Mouse (Mus musculus) layer of hippocampus, postnatal 36 days (tissue): ENCODE results near the gene Lin9. TPM values are rescaled to one million over a fixed set of nuclear protein-coding genes. Genes with fewer than 3 reads are reported as not detected.
"Not testable (repeated sequence)": the region's sequence is repeated elsewhere in the genome, so short reads cannot be mapped to it uniquely, and the experiment has no call there.

Experiments used
- DNase-seq, 2 experiments: peaks; one replicate each; pipeline ENCODE4 v3.0.0; 2022
- total RNA-seq, 2 experiments: library from RNA; stranded (reverse); gene quantifications; 2 replicates each; pipeline ENCODE4 v1.2.3; 2021

Gene Lin9
- total RNA-seq, result 1 to 10 TPM; 4.8 to 4.9 TPM

GRCm38 (mm10) chr1:180641137-180641517, at the start of gene Lin9:
TSS of gene Lin9 (plus strand) at chr1:180641150.
- DNase-seq, result peak; percentile 91 to 92

GRCm38 (mm10) chr1:180600578-180600977, 40.4 kb upstream of the Lin9 start:
- no peak for DNase-seq

DNA sequence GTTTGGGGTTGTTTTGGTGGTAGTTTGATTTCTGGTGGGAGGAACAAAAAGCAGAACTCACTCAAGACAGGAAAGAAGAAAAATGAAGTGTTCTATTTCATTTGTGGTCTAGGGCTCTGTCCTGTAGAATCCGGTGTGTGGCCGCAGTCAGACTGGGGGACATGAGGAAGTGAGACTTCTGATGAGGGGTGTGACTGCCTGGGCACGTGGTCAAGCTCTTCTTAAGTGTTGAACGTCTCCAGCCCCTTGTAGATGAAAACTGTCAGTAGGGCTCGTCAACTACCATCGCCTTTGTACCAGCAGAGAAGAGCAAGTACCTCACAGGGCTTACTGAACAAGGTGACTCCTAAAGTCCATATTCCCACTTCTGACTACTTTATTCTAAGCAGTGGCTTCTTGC, 39.1 kb upstream of the Lin9 start:
- no peak for DNase-seq

- peak; percentile 59 to 61 for DNase-seq
Measured at GRCm38 (mm10) chr1:180604579-180604978, 36.4 kb upstream of the Lin9 start.

DNA sequence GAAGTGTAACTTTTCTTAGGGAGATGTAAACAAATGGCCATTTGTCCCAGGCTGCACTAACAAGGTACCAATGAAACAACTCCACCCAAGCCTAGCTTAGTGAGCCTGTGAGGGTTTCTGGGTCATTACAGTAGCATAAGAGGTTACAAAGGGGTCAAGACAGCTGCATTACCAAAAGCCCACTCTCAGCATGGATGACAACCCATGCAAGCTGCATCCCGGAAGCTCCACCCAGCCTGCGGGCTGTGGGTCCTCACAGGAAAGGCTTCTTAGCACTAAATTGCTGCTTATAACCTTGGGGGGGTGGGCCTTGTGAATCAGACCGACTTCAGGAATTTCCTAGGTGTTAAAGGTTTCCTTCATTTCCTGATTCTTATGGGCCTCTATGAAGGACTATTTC, 34.8 kb upstream of the Lin9 start:
- no peak for DNase-seq

- no peak for DNase-seq
Measured at GRCm38 (mm10) chr1:180606796-180607577, 34.0 kb upstream of the Lin9 start.

- DNase-seq, result no peak
Measured at GRCm38 (mm10) chr1:180607578-180607879, 33.4 kb upstream of the Lin9 start.

DNA sequence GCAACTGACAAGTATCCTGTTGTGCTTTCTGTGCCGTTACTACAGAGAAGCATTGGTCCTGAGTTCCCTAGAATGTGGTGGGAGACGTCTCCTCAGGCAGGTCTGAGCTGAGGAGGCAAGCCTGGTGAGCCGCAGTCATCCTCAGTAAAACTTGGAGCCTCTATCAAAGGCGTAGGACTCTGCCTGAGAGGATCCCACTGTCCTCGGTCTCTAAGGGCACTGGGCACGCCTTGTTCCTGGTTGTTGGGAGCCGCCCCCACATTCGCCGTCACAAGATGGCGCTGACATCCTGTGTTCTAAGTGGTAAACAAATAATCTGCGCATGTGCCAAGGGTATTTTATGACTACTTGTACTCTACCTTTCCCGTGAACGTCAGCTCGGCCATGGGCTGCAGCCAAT, 29.1 kb upstream of the Lin9 start:
- DNase-seq, result not testable (repeated sequence)

DNA sequence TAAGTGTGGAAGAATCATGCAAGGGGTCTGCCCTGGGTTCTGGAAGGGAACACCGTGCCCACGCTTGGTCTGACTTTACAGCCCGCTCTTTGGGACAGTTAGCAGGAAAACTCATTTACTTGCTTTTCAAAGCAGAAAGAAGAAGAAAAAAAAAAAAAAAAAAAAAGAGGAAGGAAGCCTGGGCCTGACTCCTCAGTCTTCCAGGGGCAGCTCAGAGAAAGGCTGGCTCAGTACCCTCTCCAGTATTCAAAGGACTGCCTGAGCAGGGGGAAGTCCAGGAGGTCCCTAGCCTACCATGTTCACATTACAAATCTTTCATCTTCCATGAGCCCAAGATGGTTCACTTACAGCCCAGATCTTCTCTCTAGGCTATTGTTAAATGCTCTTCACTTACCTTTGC, 24.2 kb upstream of the Lin9 start:
- DNase-seq, result no peak

GRCm38 (mm10) chr1:180622389-180622788, 18.6 kb upstream of the Lin9 start:
- no peak for DNase-seq

DNA sequence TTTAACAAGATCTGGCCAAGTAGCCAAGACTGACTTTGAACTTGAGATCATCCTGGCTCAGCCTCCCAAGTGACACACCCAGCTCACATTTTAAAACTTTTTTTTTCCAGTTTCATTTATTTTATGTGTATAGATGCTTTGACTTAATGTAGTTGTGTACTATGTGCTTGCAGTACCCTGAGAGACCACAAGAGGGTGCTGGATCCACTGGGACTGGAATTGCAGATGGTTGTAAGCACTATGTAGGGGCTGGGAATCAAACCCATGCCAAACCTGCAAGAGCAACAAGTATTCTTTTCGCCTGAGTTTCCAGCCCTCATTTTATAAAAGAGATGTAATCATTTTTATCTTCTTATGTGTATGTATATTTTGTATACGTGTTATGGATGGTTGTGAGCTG, 17.0 kb upstream of the Lin9 start:
- DNase-seq, result no peak

DNA sequence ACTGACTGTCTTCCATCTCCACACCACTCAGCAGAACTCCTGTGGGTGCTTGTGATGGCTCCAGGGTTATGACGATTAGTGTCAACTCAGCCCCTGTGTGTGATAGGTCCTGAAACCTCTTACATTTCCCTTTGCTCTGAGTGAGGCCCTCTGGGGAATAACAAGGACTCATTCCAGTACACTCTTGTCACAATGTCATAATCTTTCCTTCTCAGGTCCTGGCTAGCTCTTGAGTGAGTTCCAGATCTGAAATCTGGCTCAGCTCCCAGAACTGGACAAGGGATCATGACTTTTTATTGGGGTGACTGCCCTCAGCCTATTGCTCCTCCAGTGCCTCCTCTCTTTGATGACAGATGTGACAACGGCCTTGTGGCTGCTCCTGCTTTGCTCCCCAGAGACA, 14.8 kb upstream of the Lin9 start:
- no peak for DNase-seq

DNA sequence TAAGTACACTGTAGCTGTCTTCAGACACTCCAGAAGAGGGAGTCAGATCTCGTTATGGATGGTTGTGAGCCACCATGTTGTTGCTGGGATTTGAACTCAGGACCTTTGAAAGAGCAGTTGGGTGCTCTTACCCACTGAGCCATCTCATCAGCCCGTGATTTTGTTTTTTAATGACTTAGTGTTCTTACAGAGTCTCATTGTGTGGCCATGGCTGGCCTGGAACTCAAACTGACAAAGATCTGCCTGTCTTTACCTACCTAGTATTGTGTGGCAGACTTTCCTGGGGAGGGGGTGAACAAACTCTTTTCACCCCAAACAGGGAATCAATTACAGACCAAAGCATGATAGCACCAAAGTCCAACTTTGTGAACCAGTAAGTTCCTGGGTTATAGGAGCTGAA, 3.2 kb upstream of the Lin9 start:
- DNase-seq, result not testable (repeated sequence)

DNA sequence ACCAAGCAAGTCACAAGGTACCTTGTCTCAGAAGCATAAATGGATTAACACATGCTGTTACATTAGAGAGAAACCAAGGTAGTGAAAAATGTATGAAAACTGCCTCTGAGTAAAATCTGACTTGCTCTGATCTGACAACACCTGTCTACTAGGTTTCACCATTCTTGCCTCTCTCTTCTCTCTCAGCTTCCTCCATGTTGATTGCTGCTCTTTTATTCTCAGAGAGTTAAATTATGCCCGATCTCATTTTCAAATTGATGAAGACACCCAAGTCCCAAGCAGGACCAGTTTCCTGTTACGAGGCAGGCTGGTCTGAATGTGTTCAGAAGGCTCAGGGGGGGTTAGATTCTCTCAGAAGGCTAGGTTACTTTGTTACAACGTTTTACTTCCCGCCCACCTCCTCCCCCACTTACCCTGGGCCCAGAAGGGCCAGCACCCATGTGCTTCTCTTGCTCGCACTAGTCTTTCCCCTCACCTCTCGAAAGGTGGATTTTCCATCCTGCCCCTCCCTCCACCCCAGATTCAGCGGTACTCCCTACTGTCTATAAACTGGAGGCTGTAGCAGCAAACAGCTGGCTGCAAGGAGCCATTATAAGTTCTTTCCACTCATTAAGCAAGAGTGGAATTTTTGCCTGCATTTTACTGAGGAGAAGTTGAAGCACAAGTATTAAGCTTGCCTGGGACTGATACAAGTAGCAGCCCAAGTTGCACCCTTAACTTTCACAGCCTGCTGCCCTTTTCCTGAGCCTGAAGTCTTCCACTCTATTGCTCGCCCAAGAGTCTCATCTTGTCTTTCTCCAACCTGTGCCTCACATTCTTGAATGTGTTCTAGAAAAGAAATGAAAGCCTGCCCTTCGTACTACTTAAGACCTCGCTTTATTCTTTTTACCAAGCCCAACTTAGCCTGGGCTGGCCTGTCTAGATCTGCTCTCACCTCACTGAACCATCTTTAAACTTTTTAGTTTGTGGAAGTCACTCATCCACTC, 1.2 kb upstream of the Lin9 start:
- DNase-seq, result no peak

DNA sequence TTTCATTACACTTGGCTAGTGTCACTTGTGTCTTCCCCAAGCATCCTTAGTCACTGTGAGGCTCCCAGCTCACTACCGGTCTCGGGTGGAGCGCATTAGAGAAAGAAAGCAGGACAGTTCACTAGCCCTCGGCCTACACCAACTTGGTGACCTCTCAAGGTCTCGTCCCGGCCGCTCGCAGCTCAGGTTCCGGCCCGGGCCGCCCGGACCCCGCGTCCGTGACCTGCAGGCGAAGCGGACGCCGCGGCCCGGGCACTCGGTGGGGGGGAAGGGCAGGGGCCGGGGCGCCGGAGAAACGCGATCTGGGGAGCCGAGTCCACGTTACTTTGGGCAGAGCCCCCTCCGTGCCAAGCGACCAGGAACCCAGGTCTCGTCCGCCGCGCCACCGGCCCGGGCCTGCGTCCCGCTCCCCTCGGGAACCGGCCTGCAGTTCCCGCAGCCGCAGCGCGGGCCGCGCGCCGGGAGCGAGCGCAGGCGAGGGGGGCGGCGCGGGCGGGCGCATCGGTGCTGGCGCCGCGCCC, 285 bp upstream of the Lin9 start:
- peak in 1 of 2 experiments; percentile 3 for DNase-seq

GRCm38 (mm10) chr1:180641518-180642227, 723 bp downstream of the Lin9 start:
- no peak for DNase-seq

DNA sequence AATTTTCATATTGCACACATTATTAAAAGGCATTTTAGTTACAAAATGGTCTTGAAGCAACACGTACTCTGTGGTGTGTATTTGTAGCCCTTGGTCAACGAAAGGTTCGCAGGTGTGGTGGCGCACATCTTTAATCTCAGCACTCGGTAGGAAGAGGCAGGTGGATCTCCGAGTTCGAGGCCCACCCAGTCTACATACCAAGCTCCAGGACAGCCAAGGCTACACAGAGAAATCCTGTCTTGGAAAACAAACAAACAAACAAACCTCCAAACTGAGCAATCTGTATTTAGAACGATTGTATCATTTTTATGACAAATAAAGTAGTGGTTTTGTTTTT, 1.2 kb downstream of the Lin9 start:
- DNase-seq, result no peak

DNA sequence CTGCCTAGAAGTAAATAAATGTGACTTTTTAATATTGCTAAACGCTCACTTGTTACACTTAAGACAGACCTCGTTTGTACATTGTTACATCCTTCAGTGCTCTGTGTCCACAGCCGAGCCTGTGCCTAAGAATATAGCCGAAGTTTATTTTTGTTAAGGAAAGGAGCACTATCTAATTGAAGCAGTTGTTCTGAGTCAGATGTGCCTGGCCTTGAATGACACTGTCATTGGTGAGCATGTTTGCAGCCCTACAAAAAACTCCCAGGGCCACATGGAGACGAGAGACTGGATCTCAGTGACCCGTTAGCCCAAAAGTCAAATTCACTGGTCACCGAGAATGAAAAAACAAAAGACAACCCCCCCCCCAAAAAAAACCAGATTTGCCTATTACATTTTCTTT, 50.3 kb downstream of the Lin9 start:
- DNase-seq, result no peak

- no peak for DNase-seq
Measured at GRCm38 (mm10) chr1:180696626-180697352, 55.8 kb downstream of the Lin9 start, which contains the start of gene Mixl1. TSS of gene Mixl1 (minus strand) at chr1:180697034.

DNA sequence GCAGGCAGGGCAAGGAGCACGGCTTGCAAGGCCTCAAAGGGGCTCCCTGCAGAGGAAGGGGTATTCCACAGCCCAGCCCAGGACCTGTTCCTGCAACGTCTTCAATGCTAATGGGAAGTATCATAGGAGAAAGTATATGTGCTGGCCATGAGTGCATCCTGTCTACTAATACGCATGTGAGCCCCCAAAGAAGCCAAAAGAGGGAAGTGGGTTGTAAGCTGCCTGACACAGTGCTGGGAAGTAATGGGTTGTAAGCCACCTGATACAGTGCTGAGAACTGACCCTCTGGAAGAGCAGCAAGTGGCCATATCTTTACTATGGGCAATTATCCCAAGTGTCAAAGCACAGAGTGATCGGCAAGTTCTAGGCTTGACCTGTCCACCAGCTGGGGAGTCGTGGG, 57.1 kb downstream of the Lin9 start:
- DNase-seq, result no peak

- DNase-seq, result no peak
Measured at GRCm38 (mm10) chr1:180703400-180703799, 62.5 kb downstream of the Lin9 start.

- no peak for DNase-seq
Measured at GRCm38 (mm10) chr1:180707368-180707767, 66.4 kb downstream of the Lin9 start.
